Mouse (Mus musculus): ENCODE data around the gene Patl2.
"Not testable (repeated sequence)": the region's sequence is repeated elsewhere in the genome, so short reads cannot be mapped to it uniquely, and the experiment has no call there.

Gene Patl2

GRCm38 (mm10) chr2:122186106-122186505, at the start of gene Patl2, which contains the start of gene Terb2:
Patl2 (minus strand) TSS chr2:122186189.
Terb2 (plus strand) TSS chr2:122186272.
- in situ Hi-C loops (cut with MboI) = no loop called here

DNA sequence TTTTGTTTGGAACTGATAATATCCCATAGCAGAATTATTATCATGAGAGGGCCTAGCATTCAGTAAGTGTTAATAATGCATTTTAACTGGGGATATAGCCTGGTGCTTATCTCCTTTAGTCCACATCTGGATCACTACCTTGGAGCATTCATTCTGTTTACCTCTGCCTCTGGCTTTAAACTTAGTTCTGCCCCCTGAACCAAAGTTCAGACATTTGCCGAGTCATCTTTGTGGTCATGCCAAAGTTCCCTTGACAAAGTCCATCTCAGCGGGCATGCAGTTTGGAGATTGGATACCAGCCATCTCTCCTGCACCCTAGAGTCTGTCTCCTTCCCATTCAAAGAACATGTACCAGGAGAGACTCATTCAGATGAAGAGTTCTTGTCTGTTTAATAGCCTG, 49.4 kb upstream of the Patl2 start:
- in situ Hi-C loops (cut with MboI) = no loop called here

DNA sequence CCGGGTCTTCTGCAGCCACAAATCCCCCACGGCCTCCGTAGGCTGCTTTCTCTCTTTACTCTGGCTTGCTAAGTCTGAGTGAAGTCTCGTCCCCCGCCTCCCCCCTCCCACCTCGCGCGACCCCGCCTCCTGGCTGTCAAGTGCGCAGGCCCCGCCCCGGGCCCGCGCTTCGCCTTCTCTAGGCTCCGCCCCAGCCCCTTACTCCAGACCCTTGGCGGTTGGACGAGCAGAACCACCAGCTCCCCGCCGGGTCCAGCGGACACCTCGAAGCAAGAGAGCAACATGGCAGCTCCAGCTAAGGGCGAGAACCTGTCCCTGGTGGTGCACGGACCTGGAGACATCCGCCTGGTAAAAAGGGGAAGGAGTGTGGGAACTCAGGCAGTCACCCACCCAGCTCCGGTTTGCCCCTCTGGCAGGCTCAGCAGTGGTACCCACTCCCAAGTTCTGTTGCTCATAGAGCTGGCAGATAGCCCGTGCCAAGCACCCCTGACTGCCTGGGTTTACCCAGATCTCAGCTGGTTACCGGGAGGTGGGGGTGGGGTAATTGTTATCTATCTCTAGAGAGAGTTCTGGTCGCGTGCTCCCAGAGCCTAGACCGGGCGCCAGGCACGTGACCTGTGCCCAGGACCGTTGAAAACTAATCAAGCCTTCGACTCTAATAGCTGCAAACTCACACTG, 48.8 kb upstream of the Patl2 start, which contains the start of gene Sord:
Gene Sord, plus strand, starts transcription at position 139 of the 678 bp plus-strand sequence.
- in situ Hi-C loops (cut with MboI) = no loop called here

GRCm38 (mm10) chr2:122233759-122234557, 48.0 kb upstream of the Patl2 start:
- in situ Hi-C loops (cut with MboI) = no loop called here

DNA sequence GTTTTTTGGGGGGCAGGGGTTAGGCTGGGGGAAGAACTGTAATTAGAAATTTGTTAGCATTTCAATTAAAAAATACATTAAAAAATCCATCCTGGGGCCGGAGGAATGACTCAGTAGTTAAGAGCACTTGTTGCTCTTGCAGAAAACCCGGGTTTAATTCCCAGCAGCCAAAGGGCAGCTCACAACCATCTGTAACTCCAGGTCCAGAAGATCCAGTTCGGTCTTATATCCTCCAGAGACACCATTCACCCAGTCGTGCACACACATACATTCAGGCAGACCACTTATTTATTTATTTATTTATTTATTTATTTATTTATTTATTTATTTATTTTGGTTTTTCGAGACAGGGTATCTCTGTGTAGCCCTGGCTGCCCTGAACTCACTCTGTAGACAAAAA, 47.4 kb upstream of the Patl2 start:
- in situ Hi-C loops (cut with MboI) = no loop called here

DNA sequence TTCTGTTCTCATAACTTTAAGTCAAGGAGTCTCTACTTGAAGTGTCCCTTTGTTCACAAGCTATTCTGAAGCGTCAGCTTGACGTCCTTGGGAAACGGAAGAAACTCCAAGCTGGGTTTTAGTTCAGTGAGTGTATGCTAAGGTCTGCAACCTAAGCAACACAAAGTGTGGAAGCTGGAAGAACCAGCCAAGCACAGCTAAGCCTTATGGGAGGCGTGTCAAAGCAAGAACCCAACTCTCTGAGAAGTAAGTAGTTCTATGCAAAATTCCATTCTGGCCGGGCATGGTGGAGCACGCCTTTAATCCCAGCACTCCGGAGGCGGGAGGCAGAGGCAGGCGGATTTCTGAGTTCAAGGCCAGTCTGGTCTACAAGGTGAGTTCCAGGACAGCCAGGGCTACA, 45.6 kb upstream of the Patl2 start:
- in situ Hi-C loops (cut with MboI) = no loop called here

GRCm38 (mm10) chr2:122230395-122230794, 44.4 kb upstream of the Patl2 start:
- in situ Hi-C loops (cut with MboI) = no loop called here

DNA sequence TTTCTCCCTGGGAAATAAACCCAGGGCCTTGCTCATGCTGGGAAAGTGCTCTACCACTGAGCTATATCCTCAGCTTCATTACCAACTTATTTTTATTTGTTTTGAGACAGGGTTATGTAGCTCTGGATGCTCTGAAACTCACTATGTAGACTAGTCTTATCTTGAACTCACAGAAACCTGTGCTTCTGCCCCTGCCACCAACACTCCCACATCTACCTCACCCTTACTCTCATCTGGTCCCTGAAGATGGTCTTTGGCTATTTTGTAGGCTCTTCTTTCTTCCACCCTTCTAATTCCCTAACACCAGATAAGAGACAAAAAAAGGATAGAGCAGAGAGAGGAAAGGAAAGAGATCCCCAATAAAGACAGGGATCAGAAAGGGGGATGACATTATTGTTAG, 37.7 kb upstream of the Patl2 start:
- in situ Hi-C loops (cut with MboI) = no loop called here

- in situ Hi-C loops (cut with MboI) = no loop called here
Measured at GRCm38 (mm10) chr2:122222272-122222671, 36.3 kb upstream of the Patl2 start.

DNA sequence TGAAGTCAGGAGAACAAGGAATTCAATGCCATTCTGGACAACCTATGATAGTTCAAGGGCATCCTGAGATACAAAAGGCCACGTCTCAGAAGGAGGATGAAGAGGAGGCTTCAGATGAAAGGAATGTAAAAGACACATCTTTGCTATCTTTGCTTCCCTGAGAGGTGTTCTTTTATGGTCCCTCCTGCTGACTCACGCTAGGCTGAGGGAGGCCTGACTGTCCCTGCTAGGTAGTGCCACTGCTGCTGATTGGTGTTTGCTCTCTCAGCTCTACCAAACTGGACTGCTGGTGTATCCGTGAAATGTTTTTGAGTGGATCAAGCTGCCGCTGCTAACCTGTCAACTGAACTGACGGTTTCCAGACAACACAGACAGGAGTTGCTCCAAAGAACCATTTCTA, 35.8 kb upstream of the Patl2 start:
- in situ Hi-C loops (cut with MboI) = no loop called here

- in situ Hi-C loops (cut with MboI) = no loop called here
Measured at GRCm38 (mm10) chr2:122221378-122221777, 35.4 kb upstream of the Patl2 start.

DNA sequence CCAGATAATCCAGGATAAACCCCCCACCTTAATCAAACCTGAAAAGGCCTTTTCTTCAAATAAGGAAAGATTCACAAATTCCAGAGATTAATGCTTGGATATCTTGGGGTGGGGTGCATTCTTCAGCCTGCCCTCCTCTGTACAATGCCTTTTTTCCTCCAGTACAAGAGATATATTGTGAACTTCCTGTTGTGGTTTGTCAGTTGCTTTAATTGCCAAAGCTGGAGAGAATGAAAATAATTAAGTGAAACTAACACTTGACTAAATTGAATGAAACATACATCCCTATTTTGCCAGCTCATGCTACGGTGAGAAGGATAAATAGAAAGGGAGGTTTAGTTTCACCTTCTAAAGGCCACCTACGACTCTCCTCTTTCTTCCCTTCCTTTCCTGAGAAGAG, 32.2 kb upstream of the Patl2 start:
- in situ Hi-C loops (cut with MboI) = no loop called here

GRCm38 (mm10) chr2:122217075-122217474, 31.1 kb upstream of the Patl2 start:
- in situ Hi-C loops (cut with MboI) = not testable (repeated sequence)

- in situ Hi-C loops (cut with MboI) = no loop called here
Measured at GRCm38 (mm10) chr2:122210534-122211228, 24.7 kb upstream of the Patl2 start.

- in situ Hi-C loops (cut with MboI) = no loop called here
Measured at GRCm38 (mm10) chr2:122206440-122207107, 20.6 kb upstream of the Patl2 start.

DNA sequence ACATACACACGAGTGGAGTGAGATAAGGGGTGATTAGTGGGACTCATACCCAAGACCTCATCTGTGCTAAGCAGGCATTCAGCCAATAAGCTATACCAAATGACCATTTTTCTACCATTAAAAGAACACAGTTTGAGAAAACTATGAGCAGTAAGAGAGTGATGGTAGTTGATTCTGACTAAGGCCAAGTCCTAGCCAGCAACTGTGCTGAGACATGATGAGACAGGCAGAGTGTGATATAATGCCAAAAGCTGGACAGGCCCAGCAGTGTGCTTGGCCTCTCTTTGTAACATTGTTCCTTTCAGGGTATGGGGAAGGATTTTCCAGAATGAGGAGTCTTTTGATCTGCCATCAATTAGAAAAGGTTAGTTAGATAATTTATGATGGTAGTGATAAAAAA, 15.5 kb upstream of the Patl2 start:
- in situ Hi-C loops (cut with MboI) = no loop called here

DNA sequence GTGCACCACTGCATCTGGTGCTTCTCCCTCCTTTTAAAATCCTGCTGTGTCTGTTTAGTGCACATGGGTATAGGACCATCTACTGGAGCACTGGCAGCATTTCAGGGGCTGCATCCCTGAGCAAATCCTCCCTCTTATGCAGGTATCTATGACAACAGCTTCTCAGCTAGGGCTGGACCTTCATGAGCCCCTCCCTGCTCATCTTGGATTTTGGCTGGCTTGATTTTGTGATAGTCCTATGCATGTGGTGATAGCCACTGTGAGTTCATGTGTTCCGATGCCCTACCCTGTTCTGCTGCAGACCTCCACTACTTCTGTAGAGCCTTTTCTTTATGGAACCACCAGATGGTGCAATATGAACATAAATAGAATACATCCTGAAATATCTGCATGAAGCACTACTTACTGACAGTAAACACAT, 8.5 kb upstream of the Patl2 start:
- in situ Hi-C loops (cut with MboI) = no loop called here

DNA sequence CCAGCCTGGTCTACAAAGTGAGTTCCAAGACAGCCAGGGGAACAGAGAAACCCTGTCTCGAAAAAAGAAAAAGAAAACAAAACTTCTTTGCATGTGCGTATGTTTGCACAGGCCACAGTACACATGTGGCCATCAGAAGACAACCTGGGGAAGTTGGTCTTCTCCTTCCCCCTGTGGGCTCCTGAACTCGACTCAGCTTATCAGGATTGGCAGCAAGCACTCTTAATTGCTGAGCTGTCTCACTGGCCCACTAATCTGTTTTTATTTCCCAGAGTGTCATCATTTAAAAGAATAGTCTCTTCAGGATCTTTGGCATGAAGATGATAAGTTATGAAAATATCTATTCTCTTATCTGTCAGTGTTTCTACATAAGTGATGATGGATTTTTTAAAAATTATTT, 5.9 kb upstream of the Patl2 start:
- in situ Hi-C loops (cut with MboI) = no loop called here

DNA sequence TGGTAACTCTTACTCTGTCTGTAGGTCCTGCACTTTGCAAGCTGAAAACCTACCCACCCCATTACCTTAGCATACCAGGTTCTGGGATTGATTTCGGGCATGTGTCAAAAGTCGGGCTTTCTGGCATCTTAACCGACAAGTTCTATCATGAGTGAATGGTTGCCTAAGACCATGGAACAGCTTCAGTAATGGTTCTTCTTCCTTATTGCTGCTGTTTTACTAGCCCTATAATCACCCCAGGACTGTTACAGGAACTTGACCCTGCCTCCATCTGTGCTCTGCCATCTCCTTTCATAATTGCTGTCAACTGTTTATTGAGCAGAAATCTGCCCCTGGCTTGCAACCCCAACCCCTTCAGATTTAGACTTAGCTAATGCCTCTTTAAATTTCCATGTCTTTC, 762 bp upstream of the Patl2 start:
- in situ Hi-C loops (cut with MboI) = no loop called here

- in situ Hi-C loops (cut with MboI) = no loop called here
Measured at GRCm38 (mm10) chr2:122185086-122185485, 903 bp downstream of the Patl2 start.

DNA sequence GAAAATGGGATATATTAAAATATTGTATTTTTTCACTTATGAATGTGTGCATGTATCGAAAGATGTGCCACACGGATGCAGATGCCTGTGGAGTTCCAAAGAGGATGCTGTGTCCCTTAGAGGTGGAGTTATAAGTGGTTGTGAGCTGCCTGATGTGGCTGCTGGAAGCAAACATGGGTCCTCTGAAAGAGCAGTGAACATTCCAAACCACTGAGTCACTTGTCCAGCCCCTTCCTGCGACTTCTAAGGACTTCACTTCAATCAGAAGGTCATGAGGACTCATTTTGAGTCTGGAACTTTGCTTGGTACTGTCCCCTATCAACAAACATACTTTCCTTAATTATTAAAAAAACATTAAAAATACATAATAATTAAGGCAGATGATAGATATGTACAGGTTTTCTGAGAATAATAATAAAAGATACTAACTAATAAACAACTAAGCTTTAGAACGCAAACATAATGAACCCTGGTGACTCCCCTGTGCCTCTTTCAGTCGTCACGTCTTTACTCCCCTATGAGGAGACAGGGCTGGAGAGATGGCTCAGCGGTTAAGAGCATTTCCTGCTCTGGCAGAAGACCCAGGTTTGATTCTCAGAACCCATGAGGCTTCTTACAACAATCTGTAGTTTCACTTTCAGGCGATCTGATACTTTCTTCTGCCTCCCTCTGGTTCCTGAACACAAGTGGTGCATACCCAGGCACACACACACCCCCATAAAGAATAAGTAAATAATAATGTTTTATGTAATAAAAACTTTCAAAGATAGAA, 5.8 kb downstream of the Patl2 start:
- in situ Hi-C loops (cut with MboI) = no loop called here
